Mouse (Mus musculus) liver, embryonic 14.5 days (tissue): ENCODE data around the gene Cap1. TPM values are rescaled to one million over a fixed set of nuclear protein-coding genes. Genes with fewer than 3 reads are reported as not detected.

Experiments
- ATAC-seq: fragments of 200-750 bp; cut with Nextera tagmentation; 2 replicates; pipeline ENCODE4 v1.8.0; 2017; ENCODE audit warnings: moderate number of reproducible peaks, mild to moderate bottlenecking, moderate library complexity; ENCODE audit not compliant: insufficient read depth
- DNase-seq, 3 experiments: peaks; one replicate each; pipeline ENCODE4 v3.0.0-alpha.2; 2012 to 2013; ENCODE audit warnings: low read depth in 3 of 3, low spot score in 3 of 3
- H3K27ac ChIP-seq: fragments of 300-500 bp; sonication (generic); 2 replicates; pipeline ENCODE4 v1.5.1; 2014; ENCODE audit warnings: moderate library complexity, mild to moderate bottlenecking, control low read depth, inconsistent platforms
- H3K27me3 ChIP-seq: fragments of 300-500 bp; sonication (generic); 2 replicates; pipeline ENCODE4 v1.6.1; 2014; ENCODE audit warnings: mild to moderate bottlenecking, low read length, moderate library complexity; ENCODE audit not compliant: control insufficient read depth, insufficient read depth
- H3K36me3 ChIP-seq: fragments of 300-500 bp; sonication (generic); replicated peaks from 2 replicates; pipeline ENCODE4 v1.6.1; 2014; ENCODE audit warnings: low read depth; ENCODE audit not compliant: control insufficient read depth, insufficient read depth
- H3K4me1 ChIP-seq, 2 experiments: fragments of 200-500 bp in 1 of 2; fragments of 300-500 bp in 1 of 2; sonication (generic) in 1 of 2; replicated peaks; 2 replicates each; pipeline ENCODE4 v1.6.1; 2012 to 2014; ENCODE audit warnings: antibody characterized with exemption in 1 of 2, inconsistent platforms in 1 of 2, low read length in 1 of 2; ENCODE audit not compliant: control insufficient read depth in 2 of 2, insufficient read depth in 2 of 2
- H3K4me2 ChIP-seq: fragments of 300-500 bp; sonication (generic); 2 replicates; pipeline ENCODE4 v1.6.1; 2014; ENCODE audit warnings: low read depth, mild to moderate bottlenecking, control low read depth, moderate library complexity
- H3K4me3 ChIP-seq, 2 experiments: fragments of 200-500 bp in 1 of 2; fragments of 300-500 bp in 1 of 2; sonication (generic) in 1 of 2; 2 replicates each; pipeline ENCODE4 v1.5.1; 2012 to 2014; ENCODE audit warnings: low read depth in 2 of 2, low read length in 2 of 2, mild to moderate bottlenecking in 2 of 2, control low read depth in 1 of 2, inconsistent platforms in 1 of 2, moderate library complexity in 1 of 2; ENCODE audit not compliant: insufficient read depth in 1 of 2
- H3K9ac ChIP-seq: fragments of 300-500 bp; sonication (generic); replicated peaks from 2 replicates; pipeline ENCODE4 v1.6.1; 2014; ENCODE audit warnings: mild to moderate bottlenecking, control low read depth, moderate library complexity
- H3K9me3 ChIP-seq: fragments of 300-500 bp; sonication (generic); 2 replicates; pipeline ENCODE4 v1.6.1; 2016; ENCODE audit warnings: low read length, mixed read lengths; ENCODE audit not compliant: control insufficient read depth
- CTCF ChIP-seq: IDR thresholded peaks from 2 replicates; pipeline ENCODE4 v1.5.1; 2016; ENCODE audit warnings: antibody characterized with exemption, low read depth, control low read depth
- EP300 ChIP-seq: IDR thresholded peaks from 2 replicates; pipeline ENCODE4 v1.6.1; 2016; ENCODE audit warnings: antibody characterized with exemption, low read depth
- WGBS: fragments of 180-500 bp; shearing (Covaris S2); extraction: QIAGEN DNeasy Blood & Tissue Kit; methylation state at CpG from one replicate; pipeline ENCODE4 v1.1.7; 2014; ENCODE audit not compliant: insufficient replicate concordance; 5-methylcytosine and 5-hydroxymethylcytosine counted together
- polyA plus RNA-seq, 2 experiments: library from polyadenylated mRNA; depleted of rRNA in 1 of 2; stranded (reverse) in 1 of 2; unstranded in 1 of 2; fragments of >200 nt; fragmentation: Nextera tagmentation in 1 of 2; extraction: Ambion mirVana in 1 of 2; gene quantifications; 2 replicates each; pipeline versions ENCODE4 v1.2.1 to v1.2.3; 2012 to 2014

Cap1 gene
- polyA plus RNA-seq, 2 experiments, result 26.8 to 28.3 TPM

GRCm38 (mm10) chr4:122853691-122854090 is 32.2 kb downstream of the Cap1 start:
- H3K4me2 ChIP-seq, result no peak overlapping the region
- H3K4me1 ChIP-seq, result no peaks in the 10 kb centered on the region; a peak in 1 of 4 replicates

GRCm38 (mm10) chr4:122851535-122851934 is 34.3 kb downstream of the Cap1 start:
- H3K4me1 ChIP-seq, result no peaks in the 10 kb centered on the region; a peak in 1 of 4 replicates
- no peak overlapping the region for H3K9ac ChIP-seq
- no peak overlapping the region for H3K4me2 ChIP-seq
- no peak overlapping the region for H3K27ac ChIP-seq
- ATAC-seq, result no peak
- no peaks in the 10 kb centered on the region for H3K27me3 ChIP-seq
- no peak overlapping the region for H3K4me3 ChIP-seq
- no peak for TF ChIP-seq CTCF
- no peak for DNase-seq
- peaks cover 5% of the 10 kb centered on the region; the same call in 1 of the 2 replicates for H3K36me3 ChIP-seq
- no peaks in the 10 kb centered on the region for H3K9me3 ChIP-seq

More at GRCm38 (mm10) chr4:122853691-122854090, 32.2 kb downstream of the Cap1 start:
- TF ChIP-seq CTCF (no peak), EP300 (no peak)
- ATAC-seq, result no peak
- 36% methylated on average over 2 of the region's 2 CpGs for WGBS
- H3K9me3 ChIP-seq, result no peaks in the 10 kb centered on the region
- H3K27me3 ChIP-seq, result no peaks in the 10 kb centered on the region
- no peak overlapping the region for H3K4me3 ChIP-seq
- no peak for DNase-seq
- no peak overlapping the region for H3K9ac ChIP-seq
- peaks cover 4% of the 10 kb centered on the region; the same call in 1 of the 2 replicates for H3K36me3 ChIP-seq
- no peak overlapping the region for H3K27ac ChIP-seq

DNA sequence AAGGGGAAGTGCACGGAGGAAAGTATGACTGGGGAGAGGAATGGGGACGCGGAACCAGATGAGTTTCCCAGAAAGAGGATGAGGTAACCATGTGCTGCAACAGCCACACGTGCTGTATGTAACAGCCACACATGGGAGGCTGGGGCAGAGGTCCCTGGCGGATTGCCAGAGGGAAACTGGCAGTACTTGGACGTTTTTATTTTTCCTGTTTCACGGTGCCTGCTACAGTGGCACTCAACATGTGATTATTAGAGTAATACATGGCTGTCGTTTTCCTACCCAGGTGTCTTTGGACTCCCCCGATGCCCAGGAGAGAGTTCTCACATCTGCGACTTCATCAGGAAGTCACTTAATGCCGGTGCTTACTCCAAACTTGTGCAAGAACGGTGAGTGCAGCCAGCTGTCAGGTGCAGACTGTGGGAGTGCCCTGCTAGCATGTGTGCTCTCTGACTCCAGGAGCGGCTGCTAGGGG is 37.7 kb downstream of the Cap1 start:
- Histone ChIP-seq H3K9me3 (no peaks in the 10 kb centered on the region), H3K9ac (no peak overlapping the region), H3K27me3 (no peaks in the 10 kb centered on the region), H3K36me3 (peaks cover 5% of the 10 kb centered on the region), H3K4me1 (no peaks in the 10 kb centered on the region), H3K4me2 (no peak overlapping the region), H3K27ac (no peak overlapping the region), H3K4me3 (no peak overlapping the region)
- ATAC-seq, result peak; percentile 45; the same call in 1 of the 2 replicates
- WGBS, result 49% methylated on average over 13 of the region's 13 CpGs
- TF ChIP-seq CTCF (no peak), EP300 (no peak)
- no peak for DNase-seq

- no peak for TF ChIP-seq CTCF
- TF ChIP-seq EP300, result no peak
- H3K4me2 ChIP-seq, result no peak overlapping the region
- H3K36me3 ChIP-seq, result no peaks in the 10 kb centered on the region; the same call in 1 of the 2 replicates
- ATAC-seq (no peak), DNase-seq (no peak)
- no peak overlapping the region for H3K9ac ChIP-seq
- H3K27me3 ChIP-seq, result no peaks in the 10 kb centered on the region
- no peak overlapping the region for H3K27ac ChIP-seq
- WGBS, result 15% methylated on average over 1 of the region's 1 CpGs
- H3K9me3 ChIP-seq, result no peaks in the 10 kb centered on the region
- no peak overlapping the region for H3K4me3 ChIP-seq
- H3K4me1 ChIP-seq, result peaks cover 3 to 9% of the 10 kb centered on the region in 2 experiments; a peak in 1 of 4 replicates
These were observed 47.4 kb downstream of the Cap1 start for GRCm38 (mm10) chr4:122838416-122838815.

DNA sequence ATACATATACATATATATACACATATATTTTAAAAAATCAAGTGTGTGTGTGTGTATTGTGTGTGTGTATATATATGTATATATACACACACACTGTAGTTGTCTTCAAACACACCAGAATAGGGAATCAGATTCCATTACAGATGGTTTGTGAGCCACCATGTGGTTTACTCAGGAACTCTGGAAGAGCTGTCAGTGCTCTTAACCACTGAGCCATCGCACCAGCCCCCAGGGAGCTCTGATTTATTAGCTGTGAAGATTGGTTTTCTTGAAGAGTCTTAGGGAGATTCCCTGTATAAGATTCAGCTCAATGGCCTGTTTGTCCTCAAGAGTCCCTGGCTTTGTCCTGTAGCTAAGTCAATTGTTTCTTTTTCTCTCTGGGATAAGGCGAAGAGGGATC is 47.9 kb downstream of the Cap1 start:
- Histone ChIP-seq H3K27me3 (no peaks in the 10 kb centered on the region), H3K4me3 (no peak overlapping the region), H3K4me1 (peaks cover 3 to 9% of the 10 kb centered on the region in 2 experiments; a peak in 1 of 4 replicates), H3K9ac (no peak overlapping the region), H3K27ac (no peak overlapping the region), H3K9me3 (no peaks in the 10 kb centered on the region), H3K4me2 (no peak overlapping the region), H3K36me3 (no peaks in the 10 kb centered on the region; the same call in 1 of the 2 replicates)
- 91% methylated on average over 2 of the region's 2 CpGs for WGBS
- ATAC-seq, result no peak
- no peak for DNase-seq
- no peak for TF ChIP-seq EP300
- no peak for TF ChIP-seq CTCF
